Mouse (Mus musculus): ENCODE results near the gene Sod1. TPM values are rescaled to one million over a fixed set of nuclear protein-coding genes. Genes with fewer than 3 reads are reported as not detected.

Sod1 gene
- polyA plus RNA-seq, 2 experiments, result 753 to 1,393 TPM

- Histone ChIP-seq H3K4me3 (ENCODE audit: insufficient read depth in 1 of 2, low read depth in 2 of 2, low read length in 2 of 2) (peak overlapping the region in 1 of 2 experiments; percentile 45; a peak in 2 of 4 replicates), H3K27ac (peak overlapping the region; percentile 93), H3K36me3 (replicated peaks; ENCODE audit: control insufficient read depth, insufficient read depth, low read depth) (no peaks in the 10 kb centered on the region), H3K4me2 (ENCODE audit: low read depth) (peak overlapping the region; percentile 80), H3K9ac (replicated peaks) (peak overlapping the region; percentile 70), H3K9me3 (ENCODE audit: control insufficient read depth, low read length) (no peaks in the 10 kb centered on the region), H3K27me3 (ENCODE audit: control insufficient read depth, insufficient read depth, low read length) (no peaks in the 10 kb centered on the region), H3K4me1 (replicated peaks; ENCODE audit: control insufficient read depth in 2 of 2, insufficient read depth in 2 of 2, low read length in 1 of 2) (peaks cover 24 to 47% of the 10 kb centered on the region in 2 experiments)
- 24% methylated on average over 6 of the region's 6 CpGs for WGBS (ENCODE audit: insufficient replicate concordance)
- ATAC-seq (ENCODE audit: insufficient read depth), result no peak
- TF ChIP-seq CTCF (IDR thresholded peaks at IDR 0.05; ENCODE audit: low read depth) (no peak), EP300 (IDR thresholded peaks at IDR 0.05; ENCODE audit: low read depth) (no peak)
- no peak for DNase-seq (ENCODE audit: low read depth in 3 of 3, low spot score in 3 of 3)
Measured at GRCm38 (mm10) chr16:90198626-90199025, 21.9 kb upstream of the Sod1 start.

DNA sequence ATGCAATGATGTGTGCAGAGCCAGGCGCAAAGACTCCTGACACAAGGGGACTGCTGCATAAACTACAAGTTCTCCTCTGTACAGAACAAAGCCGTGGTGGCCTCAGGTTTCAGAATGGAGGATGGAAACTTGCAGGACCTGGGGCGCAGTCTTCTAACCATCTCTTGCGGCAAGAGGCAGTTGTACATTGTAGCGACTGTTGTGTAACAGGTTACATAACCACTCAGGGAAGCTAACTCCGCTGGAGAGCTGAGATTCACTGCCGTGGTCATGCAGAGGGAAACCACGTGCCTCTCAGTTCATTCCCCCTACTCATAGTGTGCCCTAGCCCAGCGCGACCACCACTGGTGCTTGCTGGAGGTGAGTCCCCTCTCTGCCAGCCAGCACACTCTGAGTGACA, 21.4 kb upstream of the Sod1 start:
- Histone ChIP-seq H3K36me3 (replicated peaks; ENCODE audit: control insufficient read depth, insufficient read depth, low read depth) (no peaks in the 10 kb centered on the region), H3K27ac (no peak overlapping the region), H3K9ac (replicated peaks) (peak overlapping the region; percentile 1; the same call in 1 of the 2 replicates), H3K4me1 (replicated peaks; ENCODE audit: control insufficient read depth in 2 of 2, insufficient read depth in 2 of 2, low read length in 1 of 2) (peaks cover 24 to 47% of the 10 kb centered on the region in 2 experiments), H3K27me3 (ENCODE audit: control insufficient read depth, insufficient read depth, low read length) (no peaks in the 10 kb centered on the region), H3K4me3 (ENCODE audit: insufficient read depth in 1 of 2, low read depth in 2 of 2, low read length in 2 of 2) (no peak overlapping the region), H3K4me2 (ENCODE audit: low read depth) (peak overlapping the region; percentile 80), H3K9me3 (ENCODE audit: control insufficient read depth, low read length) (no peaks in the 10 kb centered on the region)
- ATAC-seq (ENCODE audit: insufficient read depth) (no peak), DNase-seq (ENCODE audit: low read depth in 3 of 3, low spot score in 3 of 3) (no peak)
- 32% methylated on average over 10 of the region's 10 CpGs for WGBS (ENCODE audit: insufficient replicate concordance)
- no peak for TF ChIP-seq EP300 (IDR thresholded peaks at IDR 0.05; ENCODE audit: low read depth)
- no peak for TF ChIP-seq CTCF (IDR thresholded peaks at IDR 0.05; ENCODE audit: low read depth)

DNA sequence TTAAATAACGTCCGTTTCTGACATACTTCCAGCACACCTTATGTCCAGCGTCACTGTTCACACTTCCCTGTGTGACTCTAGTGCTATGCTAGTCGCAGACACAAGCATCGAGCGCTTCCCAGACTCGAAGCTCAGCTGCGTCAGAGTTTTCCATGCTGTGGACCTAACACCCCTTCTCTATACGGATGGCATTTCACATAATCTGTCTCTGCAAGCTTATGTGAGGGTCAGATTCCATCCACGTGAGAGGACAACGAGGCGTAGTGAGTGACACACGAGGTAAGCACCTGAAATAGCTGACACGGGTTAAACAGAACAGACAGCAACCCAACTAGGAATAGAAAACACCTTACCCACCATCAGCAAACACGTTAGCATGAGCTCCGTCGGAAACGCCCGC, 18.4 kb upstream of the Sod1 start:
- peaks cover 18 to 33% of the 10 kb centered on the region in 2 experiments for H3K4me1 ChIP-seq (replicated peaks; ENCODE audit: control insufficient read depth in 2 of 2, insufficient read depth in 2 of 2, low read length in 1 of 2)
- H3K9ac ChIP-seq (replicated peaks), result no peak overlapping the region
- no peak for TF ChIP-seq EP300 (IDR thresholded peaks at IDR 0.05; ENCODE audit: low read depth)
- WGBS (ENCODE audit: insufficient replicate concordance), result 74% methylated on average over 19 of the region's 19 CpGs
- no peaks in the 10 kb centered on the region for H3K36me3 ChIP-seq (replicated peaks; ENCODE audit: control insufficient read depth, insufficient read depth, low read depth)
- no peaks in the 10 kb centered on the region for H3K27me3 ChIP-seq (ENCODE audit: control insufficient read depth, insufficient read depth, low read length)
- H3K4me3 ChIP-seq (ENCODE audit: insufficient read depth in 1 of 2, low read depth in 2 of 2, low read length in 2 of 2), result no peak overlapping the region
- H3K4me2 ChIP-seq (ENCODE audit: low read depth), result no peak overlapping the region
- H3K27ac ChIP-seq, result no peak overlapping the region
- ATAC-seq (ENCODE audit: insufficient read depth) (no peak), DNase-seq (ENCODE audit: low read depth in 3 of 3, low spot score in 3 of 3) (no peak)
- no peaks in the 10 kb centered on the region for H3K9me3 ChIP-seq (ENCODE audit: control insufficient read depth, low read length)

DNA sequence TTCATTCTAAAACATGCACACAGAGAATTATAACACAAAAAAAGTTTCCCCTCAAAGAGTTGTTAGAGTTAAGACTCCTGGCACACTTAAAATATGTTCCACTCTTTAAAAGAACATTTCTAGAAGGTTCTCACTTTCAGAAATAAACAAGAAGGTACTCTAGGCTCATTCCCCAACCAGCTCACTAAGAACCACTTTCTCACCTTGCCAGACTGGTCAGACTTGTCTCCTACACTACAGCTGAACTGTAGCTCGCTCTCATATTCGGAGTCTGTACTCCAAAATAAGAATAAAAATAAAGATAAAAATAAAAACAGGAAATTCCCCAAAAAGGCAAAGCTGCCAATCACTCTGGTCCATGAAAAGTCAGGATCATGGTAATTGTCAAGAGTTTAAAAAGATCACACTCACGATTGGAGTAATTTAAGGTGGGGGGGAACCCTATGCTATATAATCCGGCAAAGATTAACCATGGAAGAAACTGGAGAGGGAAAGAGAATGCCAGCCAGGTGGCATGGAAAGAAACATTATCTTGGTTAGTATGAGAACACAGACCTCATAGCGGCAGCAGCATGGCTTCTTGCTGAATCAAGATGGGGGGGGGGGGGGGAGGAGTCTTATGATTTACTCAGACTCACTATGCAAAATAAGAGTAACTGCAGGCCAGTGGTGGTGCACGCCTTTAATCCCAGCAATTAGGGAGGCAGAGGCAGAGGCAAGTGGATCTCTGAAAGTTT, 17.2 kb upstream of the Sod1 start:
- ATAC-seq (ENCODE audit: insufficient read depth), result no peak
- Histone ChIP-seq H3K9me3 (ENCODE audit: control insufficient read depth, low read length) (no peaks in the 10 kb centered on the region), H3K27ac (no peak overlapping the region), H3K4me2 (ENCODE audit: low read depth) (no peak overlapping the region), H3K27me3 (ENCODE audit: control insufficient read depth, insufficient read depth, low read length) (no peaks in the 10 kb centered on the region), H3K9ac (replicated peaks) (no peak overlapping the region), H3K4me3 (ENCODE audit: insufficient read depth in 1 of 2, low read depth in 2 of 2, low read length in 2 of 2) (no peak overlapping the region), H3K36me3 (replicated peaks; ENCODE audit: control insufficient read depth, insufficient read depth, low read depth) (no peaks in the 10 kb centered on the region), H3K4me1 (replicated peaks; ENCODE audit: control insufficient read depth in 2 of 2, insufficient read depth in 2 of 2, low read length in 1 of 2) (peaks cover 10 to 23% of the 10 kb centered on the region in 2 experiments)
- no peak for TF ChIP-seq EP300 (IDR thresholded peaks at IDR 0.05; ENCODE audit: low read depth)
- no peak for TF ChIP-seq CTCF (IDR thresholded peaks at IDR 0.05; ENCODE audit: low read depth)
- no peak for DNase-seq (ENCODE audit: low read depth in 3 of 3, low spot score in 3 of 3)
- WGBS (ENCODE audit: insufficient replicate concordance), result 64% methylated on average over 6 of the region's 6 CpGs

GRCm38 (mm10) chr16:90204868-90205267, 15.7 kb upstream of the Sod1 start:
- WGBS (ENCODE audit: insufficient replicate concordance), result 83% methylated on average over 2 of the region's 2 CpGs
- no peak overlapping the region for H3K4me3 ChIP-seq (ENCODE audit: insufficient read depth in 1 of 2, low read depth in 2 of 2, low read length in 2 of 2)
- no peak overlapping the region for H3K4me2 ChIP-seq (ENCODE audit: low read depth)
- peaks cover 0 to 10% of the 10 kb centered on the region in 2 experiments; a peak in 2 of 4 replicates for H3K4me1 ChIP-seq (replicated peaks; ENCODE audit: control insufficient read depth in 2 of 2, insufficient read depth in 2 of 2, low read length in 1 of 2)
- no peaks in the 10 kb centered on the region for H3K9me3 ChIP-seq (ENCODE audit: control insufficient read depth, low read length)
- no peaks in the 10 kb centered on the region for H3K27me3 ChIP-seq (ENCODE audit: control insufficient read depth, insufficient read depth, low read length)
- no peak overlapping the region for H3K9ac ChIP-seq (replicated peaks)
- DNase-seq (ENCODE audit: low read depth in 3 of 3, low spot score in 3 of 3) (no peak), ATAC-seq (ENCODE audit: insufficient read depth) (no peak)
- H3K27ac ChIP-seq, result no peak overlapping the region
- H3K36me3 ChIP-seq (replicated peaks; ENCODE audit: control insufficient read depth, insufficient read depth, low read depth), result no peaks in the 10 kb centered on the region
- TF ChIP-seq EP300 (IDR thresholded peaks at IDR 0.05; ENCODE audit: low read depth) (no peak), CTCF (IDR thresholded peaks at IDR 0.05; ENCODE audit: low read depth) (no peak)

Data from liver, embryonic 14.5 days (tissue).